Mouse (Mus musculus) embryo, embryonic 11 days (tissue): Measurements from ENCODE around the gene Hdac7.

ENCODE experiments used
- DNase-seq: peaks from one replicate; pipeline ENCODE4 v3.0.0-alpha.2; 2015

Gene Hdac7

DNA sequence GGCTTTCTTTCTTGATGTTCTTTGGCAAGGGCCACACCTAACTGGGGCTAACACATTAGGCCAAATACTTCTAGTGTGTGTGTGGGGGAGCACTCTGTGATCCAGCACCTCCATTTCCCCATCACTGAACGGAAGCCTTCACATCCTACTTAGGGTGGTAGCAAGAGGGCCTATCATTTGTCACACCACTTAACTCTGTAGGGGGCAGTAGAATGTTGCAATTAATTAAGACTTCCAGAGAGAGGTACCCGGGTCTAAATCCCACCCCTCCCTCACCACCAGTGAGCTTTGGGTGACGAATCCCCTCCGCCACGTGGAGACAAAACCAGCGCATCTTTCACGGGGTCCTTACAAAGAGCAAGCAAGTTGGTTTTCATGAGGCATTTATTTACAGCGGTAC, 9.8 kb upstream of the Hdac7 start:
- no peak for DNase-seq

DNA sequence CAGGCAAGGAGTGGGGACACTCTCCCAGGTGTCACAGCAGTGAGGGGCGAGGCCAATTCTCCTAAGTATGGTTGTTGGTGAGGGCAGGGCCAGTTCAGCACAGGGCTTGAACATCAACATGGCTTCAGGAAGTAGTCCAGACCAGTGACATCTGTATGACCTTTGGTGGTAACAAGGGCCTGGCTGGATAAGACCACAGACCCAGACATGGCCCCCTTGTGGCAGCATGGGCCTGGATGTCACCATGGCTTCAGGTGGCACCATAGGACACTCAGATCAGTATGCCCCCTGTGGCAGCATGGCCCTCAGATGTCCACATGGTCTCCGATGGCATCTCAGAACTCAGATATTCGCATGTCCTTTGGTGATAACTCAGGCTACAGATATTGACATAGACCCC, 8.0 kb upstream of the Hdac7 start:
- DNase-seq, result no peak

DNA sequence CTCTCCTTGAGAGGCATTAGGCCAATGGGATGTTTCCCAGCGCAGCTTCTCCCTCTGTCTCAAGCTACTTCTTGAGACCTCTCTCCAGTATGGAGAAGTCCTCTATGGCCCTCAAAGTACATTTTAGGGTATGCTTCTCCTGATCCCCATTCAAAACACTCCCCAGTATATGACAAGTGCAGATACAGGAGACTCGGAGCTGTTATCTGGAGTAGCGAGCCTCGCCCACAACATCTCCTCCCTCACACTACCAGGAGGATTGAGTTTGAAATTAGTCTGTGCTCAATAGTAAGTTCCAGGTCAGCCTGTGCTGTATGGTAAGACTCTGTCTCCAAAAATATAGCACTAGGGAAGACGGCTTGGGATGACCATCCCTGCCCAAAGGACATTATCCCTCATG, 6.7 kb upstream of the Hdac7 start:
- no peak for DNase-seq

DNA sequence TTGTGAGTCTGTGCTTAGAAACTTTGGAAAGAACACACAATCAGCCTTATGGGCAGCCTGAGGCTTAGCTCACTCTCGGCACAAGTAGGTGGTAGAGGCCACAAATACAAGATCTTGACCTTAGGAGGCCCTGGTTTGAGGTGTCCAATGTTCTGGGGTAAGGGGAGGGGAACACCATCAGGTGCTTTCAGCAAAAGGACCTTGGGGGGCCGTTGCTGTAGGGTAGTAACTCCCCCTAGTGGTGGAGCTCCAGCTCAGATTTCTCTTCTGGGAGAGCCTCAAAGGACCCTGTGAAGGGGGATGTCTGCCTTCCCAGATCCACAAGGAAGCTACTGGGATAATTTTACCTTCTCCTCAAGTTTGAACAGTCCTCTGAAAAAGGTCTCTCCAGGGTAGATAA, 6.1 kb upstream of the Hdac7 start:
- DNase-seq, result peak; percentile 72

DNA sequence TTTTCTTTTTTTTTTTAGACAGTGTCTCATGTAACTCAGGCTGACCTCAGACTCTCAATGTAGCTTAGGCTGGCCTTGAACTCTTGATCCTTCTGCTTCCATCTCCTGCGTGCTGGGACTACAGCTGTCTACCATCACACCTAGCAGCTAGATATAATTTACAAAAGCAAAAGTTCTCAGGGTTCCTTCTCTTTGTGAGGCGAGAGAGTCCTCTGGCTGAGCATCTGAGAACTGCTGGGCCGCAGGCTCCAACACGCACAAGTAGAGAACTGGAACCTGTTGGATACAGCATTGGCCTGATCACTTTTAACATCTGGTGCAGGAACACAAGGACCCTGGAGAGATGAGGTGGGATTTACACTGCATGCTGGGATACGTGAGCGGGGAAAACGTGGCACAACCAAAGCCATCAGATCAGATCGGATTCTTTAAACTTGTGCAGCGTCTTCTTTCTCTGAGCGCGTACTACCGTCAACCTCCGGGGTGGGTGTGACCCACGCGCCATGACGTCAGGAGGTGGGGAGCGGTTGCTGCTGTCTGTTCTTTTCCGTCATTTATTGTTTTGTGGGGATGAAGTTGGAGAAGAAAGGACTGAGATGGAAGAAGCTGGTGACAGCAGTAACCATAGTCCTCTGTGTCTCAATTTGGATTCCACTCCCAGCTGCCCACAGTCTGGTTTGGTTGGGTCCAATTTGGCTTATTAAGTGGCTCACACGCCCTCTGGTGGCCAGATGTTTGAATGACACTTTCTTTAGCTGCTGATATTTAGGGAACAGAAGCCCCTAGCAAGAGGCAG, 5.0 kb upstream of the Hdac7 start:
- DNase-seq, result peak; percentile 93

DNA sequence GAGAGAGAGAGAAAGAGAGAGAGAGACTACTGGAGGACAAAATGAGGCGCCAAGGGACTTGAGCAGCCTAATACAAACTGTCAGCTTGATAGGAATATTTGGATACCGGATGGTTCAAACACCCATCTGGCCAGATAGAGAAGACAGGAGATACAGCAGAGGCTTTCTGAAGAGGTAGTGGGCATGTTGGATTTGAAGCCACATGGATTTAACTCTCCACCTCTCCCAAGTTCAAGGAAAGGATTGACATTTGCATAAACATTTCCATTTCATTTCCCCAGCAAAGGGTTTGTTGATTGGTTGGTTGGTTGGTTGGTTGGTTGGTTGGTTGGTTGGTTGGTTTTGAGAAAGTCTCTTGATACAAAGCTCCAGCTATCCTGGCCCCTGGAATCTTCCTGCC, 3.6 kb upstream of the Hdac7 start:
- DNase-seq, result no peak

DNA sequence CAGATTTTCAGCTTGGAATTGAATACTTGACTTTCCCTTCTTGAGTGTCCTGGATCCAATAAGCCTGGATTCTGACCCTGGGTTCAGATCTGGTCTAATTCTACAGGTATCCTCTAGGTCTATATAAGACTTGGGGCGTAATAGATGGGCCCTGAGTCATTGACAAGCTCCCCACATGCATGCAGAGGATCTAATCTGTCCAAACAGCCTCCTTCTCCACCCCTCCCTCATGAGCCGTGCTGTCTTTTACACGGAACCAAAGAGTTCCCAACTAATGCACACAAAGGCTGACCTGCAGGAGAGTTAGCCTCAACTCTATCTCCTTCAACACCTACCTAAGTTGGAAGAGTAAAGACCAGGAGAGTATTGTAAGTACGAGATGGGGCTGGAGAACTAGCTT, 3.0 kb upstream of the Hdac7 start:
- DNase-seq, result no peak

DNA sequence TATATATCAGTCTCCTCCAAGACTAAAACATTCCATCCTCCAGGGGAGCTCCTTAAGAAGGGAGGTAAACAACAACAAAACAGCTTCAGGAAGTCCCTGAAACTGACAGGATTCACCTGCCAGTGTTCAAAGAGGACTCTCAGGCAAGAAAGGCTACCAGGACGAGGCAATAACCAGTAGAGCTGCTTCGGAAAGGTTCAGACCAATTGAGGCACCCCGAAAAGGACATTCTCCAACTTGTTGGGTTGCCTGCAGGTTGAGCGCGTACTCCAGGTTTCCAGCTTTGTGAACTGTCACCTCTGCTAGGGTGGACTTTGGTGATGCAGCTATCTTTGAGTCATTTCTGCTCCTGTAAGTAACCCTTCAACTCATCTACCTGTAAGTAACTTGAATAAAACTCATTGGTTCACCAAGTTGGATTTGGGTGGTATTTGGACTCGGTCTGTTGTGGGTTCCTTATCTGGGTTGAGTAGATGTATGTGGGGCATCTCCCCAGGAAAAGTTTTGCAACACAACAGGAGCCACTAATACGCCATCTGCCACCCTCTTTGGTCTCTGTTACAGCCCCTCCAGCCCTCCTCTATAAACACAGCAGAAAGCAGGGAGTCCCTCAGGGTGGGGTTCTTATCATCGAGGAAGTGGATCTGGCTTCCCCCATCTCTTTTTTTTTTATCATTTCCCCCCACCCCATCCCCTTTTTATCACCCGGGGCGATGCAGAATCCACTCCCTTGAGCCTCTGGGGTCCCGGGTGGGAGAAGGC, 2.0 kb upstream of the Hdac7 start:
- DNase-seq, result no peak

DNA sequence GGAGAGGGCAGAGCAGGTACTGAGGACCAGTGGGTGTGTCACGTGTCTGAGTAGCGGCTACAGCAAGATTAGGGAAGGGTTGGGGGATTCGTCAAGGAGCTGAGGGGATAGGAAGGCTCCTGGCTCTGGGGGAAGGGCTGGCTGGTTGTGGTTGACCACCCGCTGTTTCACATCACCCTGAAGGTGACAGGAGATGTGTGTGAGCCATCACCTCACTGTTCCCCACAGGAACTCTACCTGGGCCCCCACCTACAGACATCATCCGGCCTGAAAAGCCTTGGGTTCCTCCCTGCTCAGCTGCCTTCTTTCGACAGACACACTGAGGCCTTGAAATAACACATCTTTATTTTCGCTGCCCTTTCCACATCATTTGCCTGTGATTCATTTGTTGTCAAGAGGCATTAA, 1.1 kb downstream of the Hdac7 start:
- no peak for DNase-seq

DNA sequence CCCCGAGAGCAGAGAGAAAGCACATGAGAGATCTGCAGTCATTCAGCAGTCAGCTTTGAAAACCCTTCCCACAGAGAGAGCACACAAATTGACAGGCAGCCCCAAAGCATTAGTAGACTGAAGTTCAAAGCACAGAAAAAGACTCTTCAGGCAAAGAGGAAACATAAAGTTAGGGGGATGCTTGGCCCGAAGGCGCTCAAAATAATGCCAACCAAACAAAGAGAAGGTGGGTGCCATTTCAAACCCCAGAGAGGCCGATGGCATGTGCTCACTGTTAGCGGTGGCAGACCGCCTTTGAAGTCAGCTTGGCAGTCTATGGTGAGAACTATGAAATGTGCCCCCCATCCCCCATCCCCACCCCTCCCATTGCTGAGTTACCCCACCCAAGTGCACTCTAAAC, 2.2 kb downstream of the Hdac7 start:
- no peak for DNase-seq

DNA sequence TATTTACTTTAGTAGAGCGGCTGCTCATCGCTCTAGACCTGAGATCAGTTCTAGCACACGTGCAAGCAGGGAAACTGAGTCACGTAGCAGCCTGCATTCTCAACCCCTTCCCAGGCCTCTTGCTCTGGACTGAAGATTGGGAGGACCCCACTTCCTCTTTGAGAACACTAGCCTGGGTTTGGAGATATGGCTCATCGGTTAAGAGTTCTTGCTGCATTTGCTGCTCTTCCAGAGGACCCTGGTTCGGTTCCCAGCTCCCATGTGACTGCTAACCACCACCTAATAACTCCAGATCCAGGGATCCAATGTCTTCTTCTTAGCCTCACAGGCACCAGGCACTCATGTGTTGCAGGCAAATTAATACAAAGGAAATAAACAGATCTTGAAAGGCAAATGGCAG, 2.9 kb downstream of the Hdac7 start:
- no peak for DNase-seq

DNA sequence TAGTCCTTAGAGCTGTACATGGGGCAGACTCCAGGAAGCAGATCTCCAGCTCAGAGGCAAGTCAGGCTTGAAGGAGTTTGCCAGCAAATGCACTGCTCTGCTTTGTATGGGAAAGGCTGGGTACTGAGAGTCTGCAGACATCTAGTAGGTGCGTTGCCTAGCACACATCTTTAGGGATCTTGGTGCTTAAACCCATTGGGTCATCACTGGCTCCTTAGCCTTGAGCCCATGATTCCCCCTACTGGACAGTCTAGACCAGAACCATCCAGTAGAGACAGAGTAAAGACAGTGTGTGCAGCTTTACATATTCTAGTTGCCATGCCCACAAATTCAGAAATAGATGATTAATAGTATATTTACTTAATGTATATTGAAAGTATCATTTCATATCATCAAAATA, 3.5 kb downstream of the Hdac7 start:
- no peak for DNase-seq

DNA sequence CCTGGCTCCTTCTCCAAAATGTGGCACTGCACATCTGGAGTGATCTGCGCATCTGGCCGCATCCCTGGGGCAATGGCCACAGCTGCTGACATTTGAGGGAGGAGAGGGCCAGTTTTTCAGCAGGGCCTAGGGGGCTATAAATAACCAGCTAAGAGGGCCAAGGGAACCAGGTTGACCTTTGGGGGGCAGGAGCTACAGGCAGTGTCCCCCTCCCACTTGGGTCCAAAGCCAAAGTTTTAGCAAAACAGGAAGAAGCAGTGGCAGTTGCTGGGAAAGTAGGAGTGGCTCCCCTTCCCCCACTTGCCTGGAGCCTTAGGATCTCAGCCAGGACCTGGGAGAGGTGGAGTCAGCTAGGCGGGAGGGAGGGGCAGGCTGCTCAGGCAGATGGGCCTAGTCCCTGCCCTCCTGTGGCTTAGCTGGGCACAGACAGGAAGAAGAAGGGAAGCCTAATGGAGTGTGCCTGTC, 4.3 kb downstream of the Hdac7 start:
- peak; percentile 74 for DNase-seq

DNA sequence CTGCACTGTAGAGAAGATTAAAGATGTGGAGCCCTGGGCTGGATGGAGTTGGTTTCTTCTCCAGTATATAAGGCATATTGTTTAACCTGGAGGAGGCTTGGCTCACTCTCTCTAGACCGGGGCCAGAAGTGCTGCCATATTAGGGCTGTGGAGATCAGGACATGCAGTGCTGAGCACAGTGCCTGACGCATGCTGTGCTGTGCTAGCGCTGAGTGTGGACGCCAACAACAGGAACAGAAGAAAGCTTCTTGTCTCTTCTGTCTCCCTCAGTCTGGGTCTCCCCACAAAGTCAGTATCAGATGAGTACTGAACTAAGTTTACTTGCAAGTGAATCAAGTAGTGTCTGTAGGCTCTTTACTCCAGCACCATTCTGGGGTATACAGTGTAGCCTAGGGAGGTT, 4.8 kb downstream of the Hdac7 start:
- no peak for DNase-seq

DNA sequence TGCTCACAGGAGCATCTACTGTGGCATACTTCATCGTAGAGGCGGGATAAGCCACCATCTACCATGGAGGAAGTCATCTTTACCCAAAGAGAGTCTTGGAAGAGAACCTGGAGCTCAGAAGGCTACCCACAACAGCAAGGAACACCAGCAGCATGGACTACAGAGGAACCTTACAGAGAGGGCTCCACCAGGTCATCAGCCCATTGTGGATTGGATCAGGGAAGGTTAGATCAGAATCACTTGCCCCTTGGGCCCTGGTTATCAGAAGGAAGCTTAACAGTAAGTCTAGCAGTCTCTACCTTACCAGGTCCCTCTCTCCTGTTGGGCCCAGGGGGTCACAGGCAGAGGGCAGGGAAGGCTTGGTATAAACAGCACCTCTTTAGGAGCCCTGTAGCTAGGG, 5.3 kb downstream of the Hdac7 start:
- DNase-seq, result no peak

DNA sequence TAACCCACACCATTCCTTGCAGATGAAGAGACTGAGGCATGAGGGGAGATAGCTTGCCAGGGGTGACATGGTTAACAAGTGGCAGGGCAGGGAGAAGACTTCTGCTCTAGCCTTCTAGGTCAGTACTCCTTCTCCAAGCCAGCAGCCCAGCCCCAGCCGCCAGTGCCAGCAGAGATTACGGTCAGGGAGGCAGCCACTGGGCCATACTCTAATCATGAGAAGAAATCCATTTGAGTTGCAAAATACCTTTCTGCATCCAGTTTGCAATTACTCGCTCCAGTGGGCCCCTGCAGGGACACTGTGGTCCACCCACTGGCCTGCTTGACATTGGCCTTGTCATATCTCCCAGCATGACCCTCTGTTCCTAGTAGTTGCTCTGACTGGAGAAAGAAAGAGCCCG, 5.9 kb downstream of the Hdac7 start:
- no peak for DNase-seq

DNA sequence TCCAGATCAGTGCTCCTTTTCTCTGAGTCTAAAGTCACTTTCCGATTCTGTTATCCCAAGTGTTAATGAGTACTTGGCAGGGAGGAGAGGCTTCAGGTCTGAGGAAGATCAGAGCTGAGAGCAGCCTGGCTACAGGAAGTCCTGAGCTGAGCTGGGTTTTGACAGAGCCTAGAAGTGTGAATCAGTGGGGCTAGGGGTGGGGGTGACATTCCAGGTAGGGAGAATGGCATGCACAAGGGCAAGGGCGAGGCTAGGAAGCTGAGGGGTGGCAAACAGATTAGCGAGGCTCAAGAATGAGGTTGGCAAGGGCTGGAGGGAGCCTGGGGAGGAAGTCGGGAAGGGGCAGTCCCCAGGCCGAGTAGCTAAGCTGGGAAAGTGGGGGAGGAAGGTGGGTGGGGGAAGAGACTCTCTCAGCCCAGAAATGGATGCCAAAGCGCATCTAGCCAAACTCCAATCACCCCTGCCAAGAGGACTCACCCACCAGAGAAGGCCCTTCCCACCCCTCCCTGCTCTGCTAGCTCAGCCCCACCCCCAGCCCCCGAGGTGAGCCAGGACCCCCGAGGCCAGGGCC, 6.7 kb downstream of the Hdac7 start:
- no peak for DNase-seq

DNA sequence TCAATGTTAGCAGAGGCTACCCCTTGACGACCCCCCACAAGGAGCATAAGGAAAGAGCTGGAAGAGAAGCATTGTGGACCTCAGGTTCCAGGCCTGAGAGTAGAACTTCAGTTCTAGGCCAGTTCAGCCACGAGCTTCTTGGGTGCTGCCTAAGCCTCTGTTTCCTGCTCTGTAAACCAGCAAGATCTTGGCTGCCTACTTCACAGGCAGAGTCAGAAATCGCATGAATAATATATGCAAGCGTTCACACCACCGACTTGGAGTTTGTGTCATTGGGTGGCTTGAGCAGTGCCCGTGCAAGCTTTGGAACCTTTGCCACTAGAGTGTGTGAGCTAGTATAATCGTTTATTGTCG, 7.4 kb downstream of the Hdac7 start:
- DNase-seq, result no peak

DNA sequence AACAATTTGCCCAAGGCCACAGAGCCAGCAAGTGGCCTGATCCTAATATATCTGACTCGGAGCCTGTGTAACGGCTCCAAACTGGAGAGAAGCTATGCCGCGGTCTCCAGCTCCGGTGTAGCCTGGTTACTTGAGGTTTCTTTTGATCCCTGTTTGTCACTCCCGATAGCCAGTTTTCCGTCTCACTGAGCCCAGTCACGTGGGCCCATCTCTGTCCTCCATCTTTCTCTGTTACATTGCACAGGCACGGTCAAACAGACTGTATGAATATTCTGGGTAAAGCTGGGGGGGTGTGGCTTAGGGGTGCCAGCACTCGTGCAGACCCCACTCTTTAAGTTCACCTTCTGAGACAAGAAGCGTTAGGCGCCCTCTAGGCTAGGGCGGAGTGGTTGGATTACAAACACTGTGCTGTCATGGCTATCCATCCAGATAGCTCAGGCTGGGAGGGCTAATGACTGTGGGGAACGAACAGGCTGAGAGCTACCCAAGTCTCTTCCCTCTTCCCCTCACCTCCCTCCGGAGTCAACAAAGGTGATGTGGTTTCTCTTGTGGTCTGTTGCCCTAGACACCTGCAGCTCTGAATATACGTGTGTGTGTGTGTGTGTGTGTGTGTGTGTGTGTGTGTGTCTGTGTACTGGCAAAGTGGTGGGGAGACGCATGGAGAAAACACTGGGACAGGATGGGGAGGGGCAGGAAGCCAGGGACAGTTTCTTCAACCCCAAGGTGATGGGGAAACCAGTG, 8.0 kb downstream of the Hdac7 start:
- no peak for DNase-seq

DNA sequence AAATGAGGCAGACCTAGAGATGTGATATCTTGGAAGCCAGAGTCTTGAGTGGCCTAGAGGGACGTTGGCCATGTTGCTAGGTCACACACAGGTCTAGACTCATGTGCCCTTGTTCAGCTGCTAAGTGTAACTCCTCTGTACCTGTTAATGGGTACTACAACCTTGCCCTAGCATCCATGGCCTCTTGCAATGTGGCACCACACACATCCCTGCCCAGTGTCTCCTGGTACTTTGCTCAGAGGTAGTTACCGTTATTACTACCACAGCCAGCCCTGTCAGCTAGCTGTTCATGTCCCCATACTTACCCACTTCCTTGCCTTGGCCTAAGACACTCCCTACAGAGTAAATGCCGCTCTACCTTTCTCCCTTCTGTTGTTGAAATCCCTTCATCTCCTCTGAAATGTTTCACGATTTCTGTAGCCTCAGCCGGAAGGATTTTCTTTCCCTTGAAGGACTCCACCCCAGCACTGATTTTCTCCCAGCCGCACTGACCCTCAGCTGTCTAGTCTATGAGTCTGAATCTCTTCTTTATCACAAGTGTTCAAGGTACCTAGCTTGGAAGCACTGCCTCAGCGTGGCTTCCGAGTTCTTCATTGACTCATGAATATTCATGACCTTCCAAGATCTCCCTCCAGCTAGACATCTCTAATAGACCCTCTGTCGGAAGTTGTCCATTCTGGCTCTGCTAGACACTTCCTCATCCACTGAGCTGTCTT, 11.4 kb downstream of the Hdac7 start:
- no peak for DNase-seq

DNA sequence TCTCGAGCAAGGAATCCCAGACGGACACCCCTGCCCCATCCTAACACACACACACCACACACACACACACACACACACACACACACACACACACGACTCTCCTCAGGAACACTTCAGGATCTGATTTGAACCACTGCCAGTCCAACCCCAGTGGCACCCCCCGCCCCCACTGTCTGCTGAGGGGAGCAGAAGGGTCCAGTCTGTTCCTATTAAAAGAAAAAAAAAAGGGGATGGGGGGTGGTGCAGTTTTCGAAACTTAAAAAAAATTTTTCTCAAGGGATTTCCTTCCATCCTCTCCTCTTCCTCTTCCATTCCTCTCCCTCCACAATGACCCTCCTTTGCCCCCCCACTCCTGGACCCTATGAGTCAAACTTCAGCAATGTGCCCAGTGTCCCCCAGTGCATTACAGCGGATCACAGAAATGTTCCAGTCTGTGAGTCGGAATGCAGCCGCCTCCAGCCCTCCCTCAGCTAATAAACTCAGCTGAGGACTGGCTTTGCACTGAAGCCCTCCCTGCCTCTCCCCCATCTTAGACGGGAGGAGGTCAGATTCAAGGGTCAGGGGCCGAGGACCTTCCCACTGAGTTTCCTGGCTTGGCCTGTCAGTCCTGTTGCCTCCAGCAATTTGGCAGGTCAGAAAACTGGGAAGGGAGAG, 12.2 kb downstream of the Hdac7 start:
- DNase-seq, result peak; percentile 59

DNA sequence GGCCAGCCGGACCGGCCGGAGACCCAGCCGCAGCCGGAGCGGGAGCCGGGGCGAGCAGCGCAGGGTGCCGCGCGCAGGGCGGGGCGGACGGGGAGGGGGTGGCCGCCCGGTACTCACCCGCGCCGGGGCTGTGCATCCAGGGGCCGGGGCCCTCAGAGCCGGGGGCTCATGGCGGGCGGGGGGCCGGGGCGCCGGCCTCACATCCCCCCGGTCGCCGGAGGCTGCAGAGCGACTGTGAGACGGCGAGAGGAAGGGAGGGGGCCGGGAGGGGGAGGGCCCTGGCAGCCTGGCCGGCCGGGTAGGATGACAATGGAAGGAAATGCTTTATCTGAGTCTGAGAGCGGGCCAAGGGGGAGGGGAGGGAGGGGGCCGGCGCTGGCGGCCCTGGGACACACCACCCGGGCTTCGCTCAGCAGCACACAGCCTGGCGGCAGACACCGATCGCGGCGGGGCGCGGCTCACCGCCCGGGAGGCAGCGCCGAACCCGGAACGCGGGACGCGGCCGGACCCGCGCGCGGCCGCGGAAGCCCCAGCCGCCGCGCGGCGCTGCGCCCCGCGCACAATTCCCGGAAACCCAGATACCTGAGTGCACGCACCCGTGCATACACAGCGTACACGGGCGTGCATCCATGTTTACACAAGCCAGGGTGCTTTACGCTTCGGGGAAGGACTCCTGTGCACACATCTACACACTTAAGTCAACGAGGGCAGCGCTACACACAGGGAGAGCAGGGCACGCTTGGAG, 12.9 kb downstream of the Hdac7 start:
- DNase-seq, result peak; percentile 84
